Mouse (Mus musculus) liver, postnatal 0 days (tissue): ENCODE measurements around the gene Vps13c.

ENCODE experiments used
- CTCF ChIP-seq: sonication (generic); IDR thresholded peaks from 2 replicates; pipeline ENCODE4 v1.5.1; 2016; ENCODE audit warnings: antibody characterized with exemption, low read depth
- EP300 ChIP-seq: IDR thresholded peaks from 2 replicates; pipeline ENCODE4 v1.6.1; 2016; ENCODE audit warnings: antibody characterized with exemption, low read depth, mild to moderate bottlenecking

GRCm38 (mm10) chr9:67813665-67814337 is 26.4 kb upstream of the Vps13c start:
- TF ChIP-seq CTCF (no peak), EP300 (no peak; the same call in 1 of the 2 replicates)
